Mouse (Mus musculus) monocyte, adult 2 months (primary cell): ENCODE results near the gene Nat8.
"Not testable (repeated sequence)": the region's sequence is repeated elsewhere in the genome, so short reads cannot be mapped to it uniquely, and the experiment has no call there.

Experiments
- DNase-seq, 2 experiments: peaks; one replicate each; pipeline ENCODE4 v3.0.0; 2022; ENCODE audit warnings: low spot score in 2 of 2, low read depth in 1 of 2

Gene Nat8

DNA sequence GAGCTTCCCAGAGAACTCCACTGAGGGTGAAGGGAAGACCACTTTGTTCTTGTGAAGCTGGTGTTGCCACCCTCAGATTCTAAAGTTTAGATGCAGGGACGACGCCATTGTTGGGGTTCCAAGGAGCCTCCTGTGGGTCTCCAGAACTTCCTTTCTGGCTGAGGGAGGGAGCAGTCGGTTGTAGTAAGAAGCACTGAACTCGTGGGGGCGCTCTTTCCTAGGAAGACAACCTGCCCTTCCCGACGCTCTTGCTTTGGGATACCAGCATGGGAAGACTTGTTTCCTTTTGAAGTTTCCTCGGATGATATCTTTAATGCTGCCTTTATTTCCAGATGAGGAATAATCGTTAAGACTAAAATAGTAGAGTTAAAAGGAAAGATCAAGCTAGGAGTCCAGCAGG, 4.9 kb upstream of the Nat8 start:
- not testable (repeated sequence) for DNase-seq

DNA sequence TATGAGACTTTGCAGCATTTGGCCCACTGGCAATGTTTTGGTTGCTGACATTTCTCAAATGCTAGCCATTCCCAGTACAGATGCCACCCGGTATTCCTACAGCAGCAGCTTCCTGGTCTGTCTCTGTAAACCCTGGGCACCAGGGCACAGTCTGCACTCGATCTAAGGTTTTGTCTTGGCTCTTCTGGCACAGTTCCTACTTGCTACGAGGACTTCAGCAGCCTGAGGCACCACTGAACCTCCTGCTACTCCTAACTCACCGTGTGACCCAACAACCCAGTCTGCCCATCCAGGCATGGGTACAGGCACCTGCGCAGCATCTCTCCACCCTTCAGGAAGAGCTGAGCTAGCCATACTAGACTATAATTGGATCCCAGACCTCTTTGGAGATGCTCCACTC, 4.2 kb upstream of the Nat8 start:
- not testable (repeated sequence) for DNase-seq

DNA sequence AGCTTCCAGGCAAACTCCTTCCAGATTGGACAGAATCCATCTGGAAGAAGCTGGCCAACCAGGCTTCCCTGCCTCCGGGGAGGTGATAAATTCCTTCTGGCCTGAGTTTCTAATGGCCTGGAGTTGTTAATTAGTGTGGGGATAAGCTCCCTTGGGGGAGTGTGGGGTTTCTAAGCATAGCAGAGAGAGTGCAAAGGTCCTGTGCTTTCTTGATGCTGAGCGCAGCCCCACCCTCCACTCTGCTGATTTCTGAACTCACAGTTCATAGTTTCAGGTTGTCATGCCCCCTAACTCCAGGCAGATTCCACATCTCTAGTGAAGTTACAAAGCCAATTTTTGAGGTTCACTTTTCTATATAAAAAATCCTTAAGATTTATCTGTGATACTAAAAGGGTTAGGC, 3.2 kb upstream of the Nat8 start:
- not testable (repeated sequence) for DNase-seq

DNA sequence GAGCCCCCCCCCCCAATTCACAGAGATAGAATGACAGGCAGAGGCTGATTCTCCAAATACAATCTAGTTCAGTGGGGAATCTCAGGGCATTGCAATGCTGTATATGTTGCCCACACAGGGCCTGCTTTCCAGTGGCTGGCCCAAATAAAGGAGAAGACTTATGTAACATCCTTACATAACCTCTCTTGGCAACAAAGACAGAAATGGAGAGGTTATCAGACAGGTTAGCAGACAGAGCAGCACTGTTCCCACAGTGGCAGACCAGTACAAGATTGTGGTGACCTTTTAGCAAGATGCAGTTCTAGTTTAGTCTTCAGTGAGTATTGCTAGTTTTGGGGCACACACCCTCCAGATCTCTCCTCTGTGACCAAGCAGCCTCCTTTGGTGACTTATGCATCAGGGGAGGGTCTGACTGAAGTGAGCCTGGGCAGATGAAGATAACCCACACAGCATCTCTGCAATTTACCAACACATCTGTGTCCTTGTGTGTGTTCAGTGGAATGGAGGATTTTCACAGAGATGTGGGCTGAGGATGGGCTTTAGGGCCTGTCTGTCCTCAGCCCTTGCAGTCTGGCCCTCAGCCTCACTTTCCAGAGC, 2.7 kb upstream of the Nat8 start:
- DNase-seq = not testable (repeated sequence)

GRCm38 (mm10) chr6:85829462-85829861, 2.4 kb downstream of the Nat8 start:
- DNase-seq = no peak

- no peak for DNase-seq
These were observed 6.0 kb downstream of the Nat8 start for GRCm38 (mm10) chr6:85825886-85826285.

- DNase-seq = no peak
These were observed 8.3 kb downstream of the Nat8 start for GRCm38 (mm10) chr6:85823382-85824090.

- no peak for DNase-seq
These were observed 9.6 kb downstream of the Nat8 start for GRCm38 (mm10) chr6:85822286-85822685.

DNA sequence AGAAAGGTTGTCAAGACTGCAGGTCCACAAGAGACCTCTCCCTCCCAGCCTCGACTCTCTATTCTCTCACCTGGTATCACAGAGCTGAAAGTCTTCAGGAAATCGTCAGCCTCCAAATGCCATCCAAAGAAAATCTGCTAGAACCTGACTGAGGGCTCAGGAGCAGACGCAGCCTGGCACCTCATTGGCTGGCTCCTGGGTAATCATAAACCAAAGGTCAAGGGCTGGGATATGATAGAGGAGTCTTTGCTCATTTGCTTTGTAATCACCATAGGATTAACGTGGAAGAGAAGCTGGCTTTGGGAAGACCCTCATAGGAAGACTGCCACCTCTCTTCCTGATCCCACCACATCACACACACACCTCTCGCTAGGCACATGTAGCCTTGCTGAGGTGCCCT, 11.0 kb downstream of the Nat8 start, which contains the start of the genes Nat8f6 and Nat8f5:
Nat8f6 (minus strand) TSS at position 118 of the 400 bp plus-strand sequence.
Nat8f5 (minus strand) TSS at position 136 of the 400 bp plus-strand sequence.
- no peak for DNase-seq

GRCm38 (mm10) chr6:85818338-85818737, 13.5 kb downstream of the Nat8 start:
- DNase-seq = no peak

GRCm38 (mm10) chr6:85813339-85813738, 18.5 kb downstream of the Nat8 start:
- DNase-seq = no peak

- not testable (repeated sequence) for DNase-seq
These were observed 20.8 kb downstream of the Nat8 start for GRCm38 (mm10) chr6:85810942-85811537.

GRCm38 (mm10) chr6:85810514-85810913, 21.4 kb downstream of the Nat8 start:
- not testable (repeated sequence) for DNase-seq

- not testable (repeated sequence) for DNase-seq
These were observed 22.1 kb downstream of the Nat8 start for GRCm38 (mm10) chr6:85809784-85810183.

GRCm38 (mm10) chr6:85803180-85803579, 28.7 kb downstream of the Nat8 start:
- not testable (repeated sequence) for DNase-seq
